Mouse (Mus musculus) liver, adult 2 months (tissue): ENCODE data around the gene Pqlc3.

Experiments
- CTCF ChIP-seq: fragments of 200-500 bp; IDR thresholded peaks from 2 replicates; pipeline ENCODE4 v1.5.1; 2011; ENCODE audit warnings: low read depth, low read length, control low read depth
- POLR2A ChIP-seq: fragments of 200-500 bp; IDR thresholded peaks from 2 replicates; pipeline ENCODE4 v1.6.1; 2011; ENCODE audit warnings: low read length, control low read depth; ENCODE audit not compliant: insufficient read depth; ENCODE audit errors: extremely low read depth

DNA sequence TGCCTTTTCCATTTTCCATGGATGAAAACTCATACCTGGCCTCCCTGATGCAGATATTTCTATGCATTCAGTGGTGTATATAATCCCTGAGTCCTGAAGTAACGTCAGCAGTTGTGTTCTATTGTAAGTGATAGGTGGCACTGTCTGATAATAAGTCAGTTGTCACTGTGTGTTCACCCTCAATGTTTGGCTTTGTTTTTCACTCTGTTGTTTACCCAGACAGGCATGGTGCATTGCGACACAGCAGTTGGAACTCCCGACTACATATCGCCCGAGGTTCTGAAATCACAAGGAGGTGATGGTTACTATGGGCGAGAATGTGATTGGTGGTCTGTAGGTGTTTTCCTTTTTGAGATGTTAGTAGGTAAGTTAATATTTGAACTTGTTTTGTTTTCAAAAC is 52.0 kb downstream of the Pqlc3 start:
- TF ChIP-seq CTCF (0 out of 2 replicates have a peak, but pooled peaks have one; percentile 4), POLR2A (no peak)
